Mouse (Mus musculus): ENCODE measurements around the gene Irf1. TPM values are rescaled to one million over a fixed set of nuclear protein-coding genes. Genes with fewer than 3 reads are reported as not detected.

Irf1 gene
- total and polyA plus RNA-seq, 3 experiments, result 17.8 to 64.9 (median 23.6) TPM

DNA sequence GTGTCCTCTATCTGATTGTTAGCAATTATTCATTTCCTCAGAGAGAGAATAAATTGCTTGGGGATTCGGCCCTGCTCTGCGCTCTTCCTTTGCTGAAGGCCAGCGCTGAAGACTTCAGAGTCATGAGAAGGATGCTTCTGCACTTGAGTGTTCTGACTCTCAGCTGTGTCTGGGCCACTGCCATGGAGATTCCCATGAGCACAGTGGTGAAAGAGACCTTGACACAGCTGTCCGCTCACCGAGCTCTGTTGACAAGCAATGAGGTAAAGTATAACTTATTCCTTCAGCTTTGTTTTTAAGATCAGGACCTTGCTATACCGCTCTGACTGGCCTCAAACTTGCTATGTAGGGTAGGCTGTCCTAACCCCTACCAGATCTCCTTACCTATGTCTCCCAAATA lies 49.1 kb upstream of the Irf1 start, which contains the start of gene Il5:
Il5 (plus strand) TSS at position 80 of the 400 bp plus-strand sequence.
- peaks cover 6% of the 10 kb centered on the region for H3K27me3 ChIP-seq (replicated peaks)
- no peak within 1 kb of the TSS for H3K4me2 ChIP-seq (ENCODE audit: insufficient read depth, low read depth, poor library complexity, severe bottlenecking)
- no peak within 1 kb of the TSS for H3K4me3 ChIP-seq (replicated peaks in 1 of 3; ENCODE audit: low read depth in 2 of 3, low read length in 2 of 3, poor library complexity in 1 of 3)
- H3K4me1 ChIP-seq (ENCODE audit: control insufficient read depth in 1 of 2, insufficient read depth in 2 of 2), result peaks cover 5 to 9% of the 10 kb centered on the region in 2 experiments; a peak in 3 of 4 replicates
- no peaks in the 10 kb centered on the region for H3K79me2 ChIP-seq (replicated peaks; ENCODE audit: control insufficient read depth, extremely low read depth, insufficient read depth, poor library complexity, severe bottlenecking)
- H3K27ac ChIP-seq (ENCODE audit: insufficient read depth, low read depth), result no peak within 1 kb of the TSS
- in situ Hi-C loops (cut with MboI; ENCODE audit: low pct_ligation_motif_present, low pct_unique_long_range_greater_than_20kb, low sequenced_read_pairs) (no loop called here), dilution Hi-C loops (cut with MboI; ENCODE audit: extremely low pct_ligation_motif_present, extremely low pct_unique_long_range_greater_than_20kb, low sequenced_read_pairs) (no loop called here)
- no peak for TF ChIP-seq RAD21 (IDR thresholded peaks at IDR 0.05; ENCODE audit: low read depth, low read length)
- TF ChIP-seq CTCF (conservative IDR thresholded peaks at IDR 0.05 in 1 of 2, IDR thresholded peaks at IDR 0.05 in 1 of 2; ENCODE audit: low read depth in 2 of 2, low read length in 2 of 2), result no peak
- TF ChIP-seq SIN3A (IDR thresholded peaks at IDR 0.05; ENCODE audit: low read length), result no peak
- TF ChIP-seq MAX (IDR thresholded peaks at IDR 0.05; ENCODE audit: low read length), result no peak
- no peak for TF ChIP-seq HCFC1 (IDR thresholded peaks at IDR 0.05; ENCODE audit: low read depth, low read length)
- TF ChIP-seq JUN (IDR thresholded peaks at IDR 0.05; ENCODE audit: insufficient read depth, low read depth, low read length), result no peak
- TF ChIP-seq GABPA (IDR thresholded peaks at IDR 0.05; ENCODE audit: insufficient replicate concordance, low read depth, low read length), result no peak
- TF ChIP-seq EP300 (IDR thresholded peaks at IDR 0.05; ENCODE audit: low read length), result no peak
- no peak for TF ChIP-seq ZMIZ1 (IDR thresholded peaks at IDR 0.05; ENCODE audit: low read depth, low read length)
- TF ChIP-seq NRF1 (IDR thresholded peaks at IDR 0.05; ENCODE audit: low read depth, low read length), result no peak
- TF ChIP-seq SMC3 (IDR thresholded peaks at IDR 0.05; ENCODE audit: low read depth, low read length), result no peak
- no peak for TF ChIP-seq POLR2AphosphoS2 (IDR thresholded peaks at IDR 0.05; ENCODE audit: low read depth, low read length)
- TF ChIP-seq IRF4 (IDR thresholded peaks at IDR 0.05; ENCODE audit: low read depth, low read length), result no peak
- TF ChIP-seq TBP (conservative IDR thresholded peaks at IDR 0.05; ENCODE audit: low read depth, low read length), result no peak
- no peak for TF ChIP-seq CHD2 (IDR thresholded peaks at IDR 0.05; ENCODE audit: low read length)
- no peak for TF ChIP-seq MXI1 (IDR thresholded peaks at IDR 0.05; ENCODE audit: low read depth, low read length)
- no peak for TF ChIP-seq NELFE (IDR thresholded peaks at IDR 0.05; ENCODE audit: low read depth, low read length)
- TF ChIP-seq POLR2A (IDR thresholded peaks at IDR 0.05; ENCODE audit: low read depth, low read length), result no peak
- no peak for TF ChIP-seq MEF2A (IDR thresholded peaks at IDR 0.05; ENCODE audit: borderline replicate concordance, low read depth, low read length)
- TF ChIP-seq UBTF (IDR thresholded peaks at IDR 0.05; ENCODE audit: low read depth, low read length), result no peak
- no peaks in the 10 kb centered on the region for H3K36me3 ChIP-seq (replicated peaks in 1 of 2; ENCODE audit: control insufficient read depth in 1 of 2, insufficient read depth in 1 of 2, low read length in 1 of 2)
- H3K9ac ChIP-seq (ENCODE audit: insufficient read depth, low read depth), result no peak within 1 kb of the TSS
- no peaks in the 10 kb centered on the region for H3K9me3 ChIP-seq (replicated peaks; ENCODE audit: low read length)
- no peak for DNase-seq (ENCODE audit: extremely low read depth)

DNA sequence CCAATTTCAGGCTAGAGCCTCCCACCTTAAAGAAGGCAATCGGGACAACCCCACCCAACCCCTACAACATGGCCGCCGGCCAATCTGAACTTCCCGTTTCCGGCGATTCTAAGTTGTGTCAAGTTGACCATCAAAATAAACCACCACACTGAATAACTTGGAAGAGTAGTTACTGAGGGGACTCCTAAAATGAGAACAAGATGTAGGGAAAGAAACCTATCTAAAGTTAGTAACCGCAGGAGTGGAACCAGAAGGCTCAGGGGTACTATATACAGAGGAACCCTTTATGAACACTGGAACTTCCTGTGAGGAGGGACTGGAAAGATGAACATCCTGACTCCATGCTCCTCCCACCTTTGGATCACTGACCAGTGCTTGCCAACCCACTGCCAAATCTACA lies 38.4 kb upstream of the Irf1 start:
- Histone ChIP-seq H3K79me2 (replicated peaks; ENCODE audit: control insufficient read depth, extremely low read depth, insufficient read depth, poor library complexity, severe bottlenecking) (no peaks in the 10 kb centered on the region), H3K27ac (ENCODE audit: insufficient read depth, low read depth) (no peak overlapping the region), H3K4me2 (ENCODE audit: insufficient read depth, low read depth, poor library complexity, severe bottlenecking) (no peak overlapping the region), H3K9me3 (replicated peaks; ENCODE audit: low read length) (no peaks in the 10 kb centered on the region), H3K4me1 (ENCODE audit: control insufficient read depth in 1 of 2, insufficient read depth in 2 of 2) (peaks cover under 1 to 25% of the 10 kb centered on the region in 2 experiments; a peak in 3 of 4 replicates), H3K36me3 (replicated peaks in 1 of 2; ENCODE audit: control insufficient read depth in 1 of 2, insufficient read depth in 1 of 2, low read length in 1 of 2) (no peaks in the 10 kb centered on the region), H3K4me3 (replicated peaks in 1 of 3; ENCODE audit: low read depth in 2 of 3, low read length in 2 of 3, poor library complexity in 1 of 3) (no peak overlapping the region), H3K9ac (ENCODE audit: insufficient read depth, low read depth) (no peak overlapping the region), H3K27me3 (replicated peaks) (no peaks in the 10 kb centered on the region)
- DNase-seq (ENCODE audit: extremely low read depth), result no peak
- dilution Hi-C loops (cut with MboI; ENCODE audit: extremely low pct_ligation_motif_present, extremely low pct_unique_long_range_greater_than_20kb, low sequenced_read_pairs), result no loop called here
- in situ Hi-C loops (cut with MboI; ENCODE audit: low pct_ligation_motif_present, low pct_unique_long_range_greater_than_20kb, low sequenced_read_pairs), result no loop called here
- TF ChIP-seq TCF12 (IDR thresholded peaks at IDR 0.05; ENCODE audit: low read depth, low read length) (no peak), JUN (IDR thresholded peaks at IDR 0.05; ENCODE audit: insufficient read depth, low read depth, low read length) (no peak), TBP (conservative IDR thresholded peaks at IDR 0.05; ENCODE audit: low read depth, low read length) (no peak), SIN3A (IDR thresholded peaks at IDR 0.05; ENCODE audit: low read length) (no peak), EP300 (IDR thresholded peaks at IDR 0.05; ENCODE audit: low read length) (no peak), RCOR1 (conservative IDR thresholded peaks at IDR 0.05; ENCODE audit: low read depth, low read length) (no peak), MAX (IDR thresholded peaks at IDR 0.05; ENCODE audit: low read length) (no peak), MXI1 (IDR thresholded peaks at IDR 0.05; ENCODE audit: low read depth, low read length) (no peak), ZC3H11A (IDR thresholded peaks at IDR 0.05; ENCODE audit: low read depth, low read length) (no peak), ZKSCAN1 (IDR thresholded peaks at IDR 0.05; ENCODE audit: borderline replicate concordance, low read depth, low read length) (no peak), ZNF384 (IDR thresholded peaks at IDR 0.05; ENCODE audit: low read depth, low read length) (no peak), BHLHE40 (IDR thresholded peaks at IDR 0.05; ENCODE audit: low read depth, low read length) (no peak), MEF2A (IDR thresholded peaks at IDR 0.05; ENCODE audit: borderline replicate concordance, low read depth, low read length) (no peak), USF2 (conservative IDR thresholded peaks at IDR 0.05; ENCODE audit: low read depth, low read length) (no peak)
